Mouse (Mus musculus) limb, embryonic 14.5 days (tissue): ENCODE measurements around the gene Rhobtb3. TPM values are rescaled to one million over a fixed set of nuclear protein-coding genes. Genes with fewer than 3 reads are reported as not detected.

Experiments used
- ATAC-seq: fragments of 200-750 bp; cut with Nextera tagmentation; 2 replicates; pipeline ENCODE4 v1.8.0; 2017; ENCODE audit warnings: low read depth, moderate number of reproducible peaks, moderate TSS enrichment; ENCODE audit not compliant: low FRiP score
- DNase-seq: peaks from one replicate; pipeline ENCODE4 v3.0.0-alpha.2; 2015; ENCODE audit warnings: low spot score
- H3K27ac ChIP-seq: fragments of 300-500 bp; sonication (generic); replicated peaks from 2 replicates; pipeline ENCODE4 v1.5.1; 2014; ENCODE audit warnings: low read depth, mild to moderate bottlenecking, low read length, moderate library complexity, mixed read lengths
- H3K27me3 ChIP-seq: fragments of 300-500 bp; sonication (generic); 2 replicates; pipeline ENCODE4 v1.6.1; 2014; ENCODE audit warnings: low read length, mixed read lengths; ENCODE audit not compliant: control insufficient read depth, insufficient read depth
- H3K36me3 ChIP-seq: fragments of 300-500 bp; sonication (generic); 2 replicates; pipeline ENCODE4 v1.6.1; 2014; ENCODE audit warnings: mild to moderate bottlenecking, low read length, moderate library complexity, mixed read lengths; ENCODE audit not compliant: control insufficient read depth, insufficient read depth
- H3K4me1 ChIP-seq: fragments of 300-500 bp; sonication (generic); 2 replicates; pipeline ENCODE4 v1.6.1; 2014; ENCODE audit warnings: antibody characterized with exemption, low read length, mixed read lengths; ENCODE audit not compliant: control insufficient read depth, insufficient read depth
- H3K4me2 ChIP-seq: fragments of 300-500 bp; sonication (generic); replicated peaks from 2 replicates; pipeline ENCODE4 v1.6.1; 2014; ENCODE audit warnings: low read depth, mild to moderate bottlenecking, low read length, moderate library complexity; ENCODE audit not compliant: severe bottlenecking
- H3K4me3 ChIP-seq: fragments of 300-500 bp; sonication (generic); replicated peaks from 2 replicates; pipeline ENCODE4 v1.5.1; 2014; ENCODE audit warnings: low read length
- H3K9ac ChIP-seq: fragments of 300-500 bp; sonication (generic); 2 replicates; pipeline ENCODE4 v1.6.1; 2014; ENCODE audit warnings: mild to moderate bottlenecking, low read depth, low read length, moderate library complexity; ENCODE audit not compliant: severe bottlenecking
- H3K9me3 ChIP-seq: fragments of 300-500 bp; sonication (generic); 2 replicates; pipeline ENCODE4 v1.6.1; 2016; ENCODE audit warnings: low read length; ENCODE audit not compliant: control insufficient read depth
- POLR2A ChIP-seq: fragments of 200-500 bp; IDR thresholded peaks from 2 replicates; pipeline ENCODE4 v1.8.0; 2012; ENCODE audit warnings: inconsistent platforms, mild to moderate bottlenecking, moderate library complexity, borderline replicate concordance; ENCODE audit not compliant: insufficient read depth, insufficient read length; ENCODE audit errors: extremely low read depth
- polyA plus RNA-seq, 2 experiments: library from polyadenylated mRNA; depleted of rRNA in 1 of 2; stranded (reverse) in 1 of 2; unstranded in 1 of 2; fragments of >200 nt; fragmentation: Nextera tagmentation in 1 of 2; extraction: Ambion mirVana in 1 of 2; gene quantifications; 2 replicates each; pipeline versions ENCODE4 v1.2.1 to v1.2.3; 2012 to 2014

Gene Rhobtb3
- polyA plus RNA-seq, 2 experiments: 30.7 to 53.3 TPM

- TF ChIP-seq POLR2A: no peak
- Histone ChIP-seq H3K4me2 (no peak overlapping the region), H3K36me3 (no peaks in the 10 kb centered on the region), H3K4me3 (no peak overlapping the region), H3K27ac (no peak overlapping the region), H3K27me3 (no peaks in the 10 kb centered on the region), H3K9ac (no peak overlapping the region), H3K9me3 (no peaks in the 10 kb centered on the region), H3K4me1 (no peaks in the 10 kb centered on the region)
- ATAC-seq (no peak), DNase-seq (no peak)
Observed at GRCm38 (mm10) chr13:75819898-75820297, 123.8 kb downstream of the Rhobtb3 start.

Other genes with a start within 250 kb of the Rhobtb3 start
- gene Ell2, start 237.2 kb downstream of the Rhobtb3 start, polyA plus RNA-seq (2012; rRNA removed): 6.4 and 7.7 TPM in 2 replicates
- gene Ell2, start 237.2 kb downstream of the Rhobtb3 start, polyA plus RNA-seq (2014; fragmentation: Nextera tagmentation; extraction: Ambion mirVana): 9.4 and 9.9 TPM in 2 replicates
- gene Glrx, start 104.1 kb downstream of the Rhobtb3 start, polyA plus RNA-seq (2012; rRNA removed): 27.4 and 28.0 TPM in 2 replicates
- gene Glrx, start 104.1 kb downstream of the Rhobtb3 start, polyA plus RNA-seq (2014; fragmentation: Nextera tagmentation; extraction: Ambion mirVana): 43.0 and 50.1 TPM in 2 replicates
- 0.24 TPM in 1 of 2 replicates, not detected in the other for gene Spata9, start 23.2 kb upstream of the Rhobtb3 start, polyA plus RNA-seq (2012; rRNA removed)
- 0.28 and 0.50 TPM in 2 replicates for gene Spata9, start 23.2 kb upstream of the Rhobtb3 start, polyA plus RNA-seq (2014; fragmentation: Nextera tagmentation; extraction: Ambion mirVana)
- 8.6 and 11.0 TPM in 2 replicates for gene Rfesd, start 74.8 kb upstream of the Rhobtb3 start, polyA plus RNA-seq (2012; rRNA removed)
- gene Rfesd, start 74.8 kb upstream of the Rhobtb3 start, polyA plus RNA-seq (2014; fragmentation: Nextera tagmentation; extraction: Ambion mirVana): 20.6 and 21.3 TPM in 2 replicates
- gene Gpr150, start 113.1 kb upstream of the Rhobtb3 start, polyA plus RNA-seq (2012; rRNA removed): 0.04 and 0.05 TPM in 2 replicates
- gene Gpr150, start 113.1 kb upstream of the Rhobtb3 start, polyA plus RNA-seq (2014; fragmentation: Nextera tagmentation; extraction: Ambion mirVana): 0.08 TPM in 1 of 2 replicates, not detected in the other
- gene Arsk, start 154.7 kb upstream of the Rhobtb3 start, polyA plus RNA-seq (2012; rRNA removed): 8.9 and 10.1 TPM in 2 replicates
- 10.4 and 10.8 TPM in 2 replicates for gene Arsk, start 154.7 kb upstream of the Rhobtb3 start, polyA plus RNA-seq (2014; fragmentation: Nextera tagmentation; extraction: Ambion mirVana)
- gene Ttc37, start 154.8 kb upstream of the Rhobtb3 start, polyA plus RNA-seq (2012; rRNA removed): 17.9 and 20.5 TPM in 2 replicates
- 21.5 and 22.3 TPM in 2 replicates for gene Ttc37, start 154.8 kb upstream of the Rhobtb3 start, polyA plus RNA-seq (2014; fragmentation: Nextera tagmentation; extraction: Ambion mirVana)